Mouse (Mus musculus) midbrain, embryonic 16.5 days (tissue): Measurements from ENCODE around the gene Medag. TPM values are rescaled to one million over a fixed set of nuclear protein-coding genes. Genes with fewer than 3 reads are reported as not detected.

ENCODE experiments used
- ATAC-seq: fragments of 200-750 bp; cut with Nextera tagmentation; 2 replicates; pipeline ENCODE4 v1.8.0; 2017; ENCODE audit warnings: moderate TSS enrichment
- H3K27ac ChIP-seq: fragments of 300-500 bp; sonication (generic); 2 replicates; pipeline ENCODE4 v1.5.1; 2014; ENCODE audit warnings: mild to moderate bottlenecking, low read length, mixed read lengths
- H3K27me3 ChIP-seq: fragments of 300-500 bp; sonication (generic); 2 replicates; pipeline ENCODE4 v1.6.1; 2014; ENCODE audit warnings: low read depth, low read length, mixed read lengths; ENCODE audit not compliant: control insufficient read depth, insufficient read depth
- H3K36me3 ChIP-seq: fragments of 300-500 bp; sonication (generic); 2 replicates; pipeline ENCODE4 v1.6.1; 2014; ENCODE audit warnings: mild to moderate bottlenecking, low read length, moderate library complexity, mixed read lengths; ENCODE audit not compliant: control insufficient read depth, insufficient read depth
- H3K4me1 ChIP-seq: fragments of 300-500 bp; sonication (generic); 2 replicates; pipeline ENCODE4 v1.6.1; 2014; ENCODE audit warnings: mild to moderate bottlenecking, low read length, mixed read lengths; ENCODE audit not compliant: control insufficient read depth, insufficient read depth
- H3K4me2 ChIP-seq: fragments of 300-500 bp; sonication (generic); 2 replicates; pipeline ENCODE4 v1.6.1; 2014; ENCODE audit warnings: mild to moderate bottlenecking, low read length, mixed read lengths
- H3K4me3 ChIP-seq: fragments of 300-500 bp; sonication (generic); 2 replicates; pipeline ENCODE4 v1.5.1; 2014; ENCODE audit warnings: low read depth, mild to moderate bottlenecking, low read length, moderate library complexity, mixed read lengths
- H3K9ac ChIP-seq: fragments of 300-500 bp; sonication (generic); 2 replicates; pipeline ENCODE4 v1.6.1; 2014; ENCODE audit warnings: low read depth, low read length, mixed read lengths
- H3K9me3 ChIP-seq: fragments of 300-500 bp; sonication (generic); replicated peaks from 2 replicates; pipeline ENCODE4 v1.6.1; 2014; ENCODE audit warnings: mild to moderate bottlenecking, low read length, mixed read lengths; ENCODE audit not compliant: control insufficient read depth, poor library complexity, severe bottlenecking
- WGBS: fragments of 180-500 bp; shearing (Covaris S2); extraction: QIAGEN DNeasy Blood & Tissue Kit; methylation state at CpG from one replicate; pipeline ENCODE4 v1.1.7; 2014; 5-methylcytosine and 5-hydroxymethylcytosine counted together
- polyA plus RNA-seq: library from polyadenylated mRNA; unstranded; fragments of >200 nt; fragmentation: Nextera tagmentation; extraction: Ambion mirVana; gene quantifications from 2 replicates; pipeline ENCODE4 v1.2.1, GENCODE M21; 2015

The Medag gene
- polyA plus RNA-seq, 1 experiment from 2014 or later: 2.0 TPM

DNA sequence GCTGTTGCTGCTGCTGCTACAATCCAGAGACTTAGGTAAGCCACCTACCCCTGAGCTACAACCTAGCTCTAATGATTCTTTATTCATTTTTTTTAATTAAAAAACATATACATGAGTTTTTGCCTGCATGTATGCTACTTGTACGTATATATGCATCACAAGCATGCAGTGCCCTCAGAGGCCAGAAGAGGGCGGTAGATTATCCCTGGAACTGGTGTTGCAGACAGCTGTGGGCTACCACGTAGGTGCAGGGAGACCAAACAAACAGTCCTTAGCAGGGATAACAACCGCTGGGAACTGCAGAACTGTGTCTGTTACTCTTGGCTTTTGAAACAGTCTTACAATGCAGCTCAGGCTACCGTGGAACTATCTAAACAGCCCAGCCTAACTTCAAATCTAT, 36.2 kb downstream of the Medag start:
- WGBS: 80% methylated on average over 5 of the region's 5 CpGs
- H3K4me1 ChIP-seq: peaks cover 3% of the 10 kb centered on the region; the same call in 1 of the 2 replicates
- no peak overlapping the region for H3K9ac ChIP-seq
- no peak overlapping the region for H3K27ac ChIP-seq
- no peaks in the 10 kb centered on the region for H3K36me3 ChIP-seq
- H3K4me3 ChIP-seq: no peak overlapping the region
- H3K27me3 ChIP-seq: no peaks in the 10 kb centered on the region
- no peaks in the 10 kb centered on the region for H3K9me3 ChIP-seq
- ATAC-seq: no peak
- no peak overlapping the region for H3K4me2 ChIP-seq

DNA sequence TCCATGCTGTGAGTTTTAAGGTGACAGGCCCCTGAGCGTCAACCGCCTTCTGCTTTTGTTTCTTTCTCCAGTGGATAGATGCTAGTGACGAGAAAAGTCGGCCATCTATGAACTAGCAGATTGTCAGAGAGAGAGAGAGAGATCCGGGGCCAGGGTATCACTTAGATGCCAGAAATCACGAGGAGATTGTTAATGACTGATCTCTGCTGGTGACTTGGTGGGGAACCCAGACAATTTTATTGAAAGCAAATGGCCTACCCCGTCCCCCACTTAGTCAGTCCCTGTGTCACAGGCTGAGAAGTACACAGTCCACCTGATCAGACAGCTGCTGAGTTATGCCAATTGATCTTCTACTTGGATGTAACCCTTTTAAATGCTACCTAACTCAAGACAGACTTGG, 37.9 kb downstream of the Medag start:
- Histone ChIP-seq H3K9ac (no peak overlapping the region), H3K4me1 (peaks cover 3% of the 10 kb centered on the region; the same call in 1 of the 2 replicates), H3K4me3 (no peak overlapping the region), H3K27me3 (no peaks in the 10 kb centered on the region), H3K4me2 (no peak overlapping the region), H3K36me3 (no peaks in the 10 kb centered on the region), H3K27ac (no peak overlapping the region), H3K9me3 (no peaks in the 10 kb centered on the region)
- no peak for ATAC-seq
- WGBS: 88% methylated on average over 7 of the region's 7 CpGs

DNA sequence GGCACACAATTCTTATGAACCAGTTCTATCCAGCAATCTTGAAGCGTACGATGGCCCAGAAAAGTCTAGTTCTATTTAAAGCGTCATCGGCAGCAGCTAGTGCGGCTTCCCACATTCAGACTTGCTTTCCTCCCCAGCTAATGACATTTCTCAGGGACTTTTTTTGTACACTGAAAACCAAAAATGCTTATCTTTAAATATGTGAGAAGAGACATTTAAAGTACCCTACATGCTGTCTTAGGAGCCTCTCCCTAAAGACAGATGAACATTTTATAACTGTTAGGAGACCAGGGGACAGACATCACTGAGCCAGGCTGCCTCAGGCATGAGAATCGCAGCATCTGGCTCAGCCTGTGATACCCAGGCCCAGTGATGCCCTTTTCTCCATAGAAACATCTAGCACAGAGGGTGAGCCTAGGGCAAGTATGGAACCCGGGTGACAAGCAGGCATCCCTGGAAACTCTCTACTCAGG, 39.7 kb downstream of the Medag start:
- ATAC-seq: no peak
- H3K4me3 ChIP-seq: no peak overlapping the region

DNA sequence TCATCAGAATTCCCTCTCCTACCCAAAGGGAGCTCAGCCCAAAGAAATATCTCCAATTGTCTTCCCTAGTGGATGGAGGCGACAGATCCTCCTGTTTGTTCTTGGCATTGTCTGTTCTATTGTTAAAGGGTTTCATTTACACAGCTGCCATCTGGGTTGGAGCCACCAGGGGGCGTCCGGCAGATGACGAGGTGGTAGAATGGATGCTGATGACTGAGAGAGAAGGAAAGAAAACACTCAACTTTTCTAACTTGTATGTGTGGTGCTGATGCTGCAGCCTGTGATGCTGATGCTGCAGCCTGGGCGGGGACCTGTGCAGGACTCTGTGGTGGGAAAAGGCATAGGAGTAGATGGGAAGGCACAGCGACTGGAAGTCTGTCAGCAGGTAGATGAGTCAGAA, 42.7 kb downstream of the Medag start:
- no peak overlapping the region for H3K4me2 ChIP-seq
- no peak for ATAC-seq
- 34% methylated on average over 6 of the region's 6 CpGs for WGBS
- H3K36me3 ChIP-seq: no peaks in the 10 kb centered on the region
- no peak overlapping the region for H3K9ac ChIP-seq
- no peaks in the 10 kb centered on the region for H3K9me3 ChIP-seq
- H3K27ac ChIP-seq: no peak overlapping the region
- H3K4me3 ChIP-seq: no peak overlapping the region
- no peaks in the 10 kb centered on the region for H3K4me1 ChIP-seq
- H3K27me3 ChIP-seq: no peaks in the 10 kb centered on the region

More for the DNA sequence above, 39.7 kb downstream of the Medag start:
- Histone ChIP-seq H3K4me1 (no peaks in the 10 kb centered on the region), H3K9me3 (no peaks in the 10 kb centered on the region), H3K36me3 (no peaks in the 10 kb centered on the region), H3K27me3 (no peaks in the 10 kb centered on the region), H3K9ac (no peak overlapping the region), H3K27ac (no peak overlapping the region), H3K4me2 (no peak overlapping the region)
- WGBS: 73% methylated on average over 7 of the region's 7 CpGs

DNA sequence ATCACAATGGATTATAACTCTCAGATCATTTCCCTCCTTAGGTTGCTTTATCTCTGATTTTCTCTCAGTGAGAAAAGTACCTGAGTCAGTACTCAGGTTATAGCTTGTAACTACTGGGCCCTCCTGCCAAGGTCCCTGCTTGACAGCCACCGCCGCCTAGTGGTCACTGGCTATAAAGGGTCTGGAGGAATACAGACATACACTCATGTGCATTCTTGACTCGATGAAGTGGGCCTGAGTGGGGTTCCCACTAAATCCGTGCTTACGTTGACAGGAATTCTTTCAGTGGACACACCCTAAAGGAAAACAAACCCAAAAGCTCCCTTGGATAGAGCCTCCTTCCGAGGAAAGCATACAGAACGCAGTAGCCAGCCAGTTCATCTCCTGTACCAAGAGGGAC, 45.0 kb downstream of the Medag start:
- 89% methylated on average over 7 of the region's 7 CpGs for WGBS
- no peak overlapping the region for H3K4me3 ChIP-seq
- no peak overlapping the region for H3K27ac ChIP-seq
- no peak for ATAC-seq
- H3K4me2 ChIP-seq: no peak overlapping the region
- H3K9ac ChIP-seq: no peak overlapping the region
- H3K4me1 ChIP-seq: peaks cover 2% of the 10 kb centered on the region; the same call in 1 of the 2 replicates
- H3K36me3 ChIP-seq: no peaks in the 10 kb centered on the region
- H3K27me3 ChIP-seq: no peaks in the 10 kb centered on the region
- H3K9me3 ChIP-seq: no peaks in the 10 kb centered on the region

DNA sequence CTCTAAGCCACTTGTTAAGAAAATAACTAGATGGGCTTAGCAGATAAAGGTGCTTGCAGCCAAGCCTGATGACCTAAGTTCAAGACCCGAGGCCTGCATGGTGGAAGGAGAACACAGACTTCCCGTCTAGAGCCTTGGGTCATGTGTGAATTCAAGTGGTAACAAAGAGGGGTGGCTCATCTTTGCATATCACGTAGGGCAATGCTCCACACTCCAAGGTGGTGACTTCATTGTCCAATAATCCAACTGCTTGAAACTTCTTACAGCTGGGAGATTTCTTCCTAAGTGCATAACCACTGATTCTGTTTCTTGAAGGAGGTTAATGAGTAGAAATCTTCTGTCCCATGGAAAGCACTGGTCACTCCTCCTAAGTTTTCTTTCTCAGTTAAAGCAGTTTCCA, 50.5 kb downstream of the Medag start:
- H3K36me3 ChIP-seq: no peaks in the 10 kb centered on the region
- no peak overlapping the region for H3K9ac ChIP-seq
- no peak overlapping the region for H3K27ac ChIP-seq
- WGBS: 83% methylated on average over 3 of the region's 3 CpGs
- H3K27me3 ChIP-seq: no peaks in the 10 kb centered on the region
- no peak overlapping the region for H3K4me3 ChIP-seq
- no peaks in the 10 kb centered on the region for H3K9me3 ChIP-seq
- H3K4me1 ChIP-seq: peaks cover 2% of the 10 kb centered on the region; the same call in 1 of the 2 replicates
- H3K4me2 ChIP-seq: no peak overlapping the region
- no peak for ATAC-seq

DNA sequence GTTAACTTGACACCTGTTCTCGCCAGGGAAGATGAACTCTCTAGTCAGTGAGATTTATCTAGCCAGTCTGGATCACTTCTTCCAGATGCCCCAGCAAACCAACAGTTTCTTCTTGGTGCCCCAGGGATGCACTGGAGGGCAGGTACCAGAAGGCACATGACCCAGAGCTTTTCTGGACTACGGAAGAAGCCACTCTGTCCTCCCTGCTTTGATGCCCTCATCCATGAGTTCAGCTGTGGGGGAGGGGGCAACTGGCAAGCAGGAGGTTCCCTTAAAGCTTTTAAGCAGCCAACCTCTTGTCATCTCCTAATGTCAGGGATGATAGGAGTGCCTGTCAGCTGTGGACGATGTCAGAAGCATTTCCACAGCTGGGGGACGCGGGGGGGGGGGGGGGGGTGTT, 53.8 kb downstream of the Medag start:
- Histone ChIP-seq H3K4me1 (peaks cover 2% of the 10 kb centered on the region; the same call in 1 of the 2 replicates), H3K9ac (no peak overlapping the region), H3K27ac (no peak overlapping the region), H3K4me2 (no peak overlapping the region), H3K36me3 (no peaks in the 10 kb centered on the region), H3K27me3 (no peaks in the 10 kb centered on the region), H3K9me3 (no peaks in the 10 kb centered on the region), H3K4me3 (no peak overlapping the region)
- ATAC-seq: no peak
- 45% methylated on average over 5 of the region's 5 CpGs for WGBS

DNA sequence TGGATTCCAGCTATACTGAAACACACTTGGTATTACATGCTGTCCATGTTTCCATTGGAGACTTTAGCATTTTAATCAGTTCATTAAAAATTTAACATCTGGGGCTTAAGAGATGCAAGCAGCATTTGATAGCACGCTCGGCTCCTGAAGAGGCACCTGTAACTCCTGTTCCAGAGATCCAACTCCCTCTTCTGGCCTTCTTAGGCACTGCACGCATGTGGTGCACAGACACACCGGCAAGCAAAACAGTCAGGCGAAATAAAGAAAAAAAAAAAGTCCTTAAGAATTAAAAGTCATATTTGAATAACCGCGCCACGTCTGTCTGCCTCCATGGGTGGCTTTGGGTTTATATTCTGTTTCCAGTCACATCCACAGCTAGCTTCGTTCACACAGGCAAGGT, 62.6 kb downstream of the Medag start:
- H3K4me2 ChIP-seq: no peak overlapping the region
- H3K27ac ChIP-seq: no peak overlapping the region
- no peaks in the 10 kb centered on the region for H3K27me3 ChIP-seq
- no peak overlapping the region for H3K4me3 ChIP-seq
- H3K9ac ChIP-seq: no peak overlapping the region
- no peaks in the 10 kb centered on the region for H3K36me3 ChIP-seq
- no peaks in the 10 kb centered on the region for H3K9me3 ChIP-seq
- no peak for ATAC-seq
- H3K4me1 ChIP-seq: no peaks in the 10 kb centered on the region
- 92% methylated on average over 9 of the region's 9 CpGs for WGBS

DNA sequence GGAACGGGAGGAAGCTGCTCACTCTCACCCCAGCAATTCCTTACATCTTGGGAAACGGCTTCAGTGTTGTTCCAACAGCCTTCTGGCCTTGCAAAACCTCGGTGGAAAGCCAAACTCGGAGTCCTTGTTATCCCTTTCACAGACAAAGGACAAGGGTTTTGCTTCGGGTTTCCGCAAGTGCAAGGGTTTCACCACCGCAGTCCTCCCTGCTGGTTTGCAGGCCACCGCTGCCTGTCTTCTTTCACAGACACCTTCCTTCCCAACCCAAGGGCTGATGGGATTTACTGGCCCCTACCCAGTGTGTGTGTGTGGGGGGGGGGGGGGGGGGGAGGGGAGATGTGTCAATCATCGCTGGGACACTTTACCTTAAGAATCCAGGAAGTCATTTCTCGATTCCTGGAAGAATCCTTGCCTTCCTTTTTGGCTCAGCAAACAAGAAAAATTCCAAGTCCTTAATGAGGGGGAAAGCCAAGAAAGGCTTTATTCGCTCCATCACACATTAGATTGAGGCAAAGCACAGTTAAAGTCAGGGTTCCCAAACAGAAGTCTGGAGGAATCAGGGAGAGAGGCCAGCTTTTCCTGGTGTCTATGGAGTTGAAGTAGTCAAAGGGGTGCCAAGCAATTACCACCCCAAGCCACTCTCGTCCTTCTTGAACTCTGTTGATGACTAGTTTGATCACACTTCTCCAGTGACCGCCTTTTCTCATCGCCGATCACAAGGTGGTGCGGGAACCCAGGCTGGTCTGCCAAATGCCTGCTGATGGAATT, 63.3 kb downstream of the Medag start:
- no peak for ATAC-seq
- Histone ChIP-seq H3K9ac (no peak overlapping the region), H3K27me3 (no peaks in the 10 kb centered on the region), H3K4me3 (no peak overlapping the region), H3K9me3 (no peaks in the 10 kb centered on the region), H3K27ac (no peak overlapping the region), H3K4me2 (no peak overlapping the region), H3K4me1 (no peaks in the 10 kb centered on the region), H3K36me3 (no peaks in the 10 kb centered on the region)
- WGBS: 90% methylated on average over 16 of the region's 16 CpGs
